Mouse (Mus musculus) mesoderm, embryonic 11.5 days (tissue): ENCODE results near the gene Kif6.
A peak's percentile ranks its signal among the peaks of the same experiment; 100 is the strongest.

Source experiments
- DNase-seq: peaks from one replicate; pipeline ENCODE4 v3.0.0-alpha.2; 2012; ENCODE audit warnings: low read depth, low spot score

The Kif6 gene

GRCm38 (mm10) chr17:49892390-49892789 lies 277.5 kb downstream of the Kif6 start:
- no peak for DNase-seq

GRCm38 (mm10) chr17:49894471-49894870 lies 279.5 kb downstream of the Kif6 start:
- DNase-seq, result no peak

DNA sequence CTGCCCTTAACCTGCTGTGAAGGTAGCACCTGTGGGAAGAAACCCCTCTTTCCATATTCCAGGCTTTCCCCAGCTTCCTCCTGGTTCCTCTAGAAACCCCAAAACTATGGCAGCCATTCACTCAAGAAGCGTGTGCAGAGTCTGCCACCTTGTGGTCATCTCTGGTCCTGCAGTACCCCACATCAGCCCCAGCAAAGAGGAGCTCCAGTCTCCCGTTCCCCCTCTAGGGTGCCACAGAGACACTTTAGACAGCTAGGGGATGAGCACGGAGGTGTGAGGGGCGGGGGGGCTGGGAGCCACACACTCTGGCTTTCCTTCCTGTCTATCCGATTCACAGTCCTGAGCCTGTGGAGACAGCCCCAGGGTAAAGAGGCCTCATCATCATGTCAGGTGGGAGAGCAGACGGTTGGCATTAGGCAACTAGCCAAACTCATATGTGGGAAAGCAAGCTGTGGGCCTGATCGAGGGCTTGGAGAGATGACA lies 284.0 kb downstream of the Kif6 start:
- DNase-seq, result peak; percentile 87

DNA sequence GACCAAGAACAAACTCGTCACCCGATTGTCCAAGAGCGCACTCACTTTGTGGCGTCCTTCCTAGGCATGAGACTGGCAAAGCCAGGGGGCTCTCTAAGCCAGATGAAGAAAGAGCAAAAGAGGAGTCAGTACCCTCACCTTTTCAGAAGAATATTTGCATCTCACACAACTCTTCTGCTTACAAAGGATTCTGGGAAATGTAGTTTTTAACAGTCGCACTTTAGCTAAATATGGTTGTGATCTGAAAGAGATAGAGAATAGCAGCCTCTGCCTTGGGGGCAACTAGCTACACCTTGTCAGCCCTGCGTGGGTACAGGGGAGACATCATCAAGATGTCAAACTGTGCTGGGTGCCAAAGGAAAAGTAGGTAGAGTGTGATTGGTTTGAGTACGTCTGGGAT lies 287.7 kb downstream of the Kif6 start:
- no peak for DNase-seq

GRCm38 (mm10) chr17:49923429-49923828 lies 308.5 kb downstream of the Kif6 start:
- no peak for DNase-seq

GRCm38 (mm10) chr17:49927611-49928010 lies 312.7 kb downstream of the Kif6 start:
- no peak for DNase-seq

GRCm38 (mm10) chr17:49933806-49934205 lies 318.9 kb downstream of the Kif6 start:
- DNase-seq, result no peak

GRCm38 (mm10) chr17:49934586-49934985 lies 319.6 kb downstream of the Kif6 start:
- no peak for DNase-seq

- DNase-seq, result peak; percentile 82
These were observed 320.8 kb downstream of the Kif6 start for GRCm38 (mm10) chr17:49935602-49936205.

- DNase-seq, result no peak
These were observed 321.3 kb downstream of the Kif6 start for GRCm38 (mm10) chr17:49936214-49936613.

- no peak for DNase-seq
These were observed 324.2 kb downstream of the Kif6 start for GRCm38 (mm10) chr17:49939146-49939545.

DNA sequence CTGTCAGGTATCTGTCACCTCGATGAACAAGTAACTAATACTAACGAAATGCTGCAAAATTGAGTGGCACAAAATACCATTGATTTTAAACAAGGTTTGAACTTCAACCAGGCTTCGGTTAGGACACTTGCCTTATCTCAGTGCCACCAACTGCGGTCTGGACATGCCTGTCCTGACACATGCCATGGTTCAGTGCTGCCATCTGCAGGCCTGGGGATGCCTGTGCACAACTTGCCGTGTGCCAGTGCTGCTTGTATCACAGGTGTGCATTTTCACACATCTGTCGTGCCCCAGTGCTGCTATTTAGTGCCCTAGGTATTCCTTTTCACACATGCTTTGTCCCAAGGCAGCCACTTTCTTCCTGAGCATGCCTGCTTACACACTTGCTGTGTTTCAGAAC lies 327.7 kb downstream of the Kif6 start:
- peak; percentile 36 for DNase-seq

DNA sequence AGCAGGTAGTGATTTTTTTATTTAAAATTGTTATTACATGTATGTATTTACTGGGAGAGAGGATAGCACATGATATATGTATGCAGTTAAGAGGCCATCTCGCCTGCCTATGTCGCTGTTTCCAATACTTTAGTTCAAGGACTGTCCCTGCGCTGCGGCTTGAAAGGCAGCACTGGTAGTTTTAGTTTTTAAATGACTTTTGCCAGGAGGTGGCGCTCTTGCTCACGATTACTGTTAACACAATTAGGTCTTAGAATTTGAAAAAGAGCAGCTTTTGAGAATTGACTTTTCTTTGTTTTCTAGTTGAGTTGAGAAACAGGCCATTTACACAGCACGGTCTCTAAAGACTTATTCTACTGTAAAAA lies 336.5 kb downstream of the Kif6 start:
- peak; percentile 82 for DNase-seq

DNA sequence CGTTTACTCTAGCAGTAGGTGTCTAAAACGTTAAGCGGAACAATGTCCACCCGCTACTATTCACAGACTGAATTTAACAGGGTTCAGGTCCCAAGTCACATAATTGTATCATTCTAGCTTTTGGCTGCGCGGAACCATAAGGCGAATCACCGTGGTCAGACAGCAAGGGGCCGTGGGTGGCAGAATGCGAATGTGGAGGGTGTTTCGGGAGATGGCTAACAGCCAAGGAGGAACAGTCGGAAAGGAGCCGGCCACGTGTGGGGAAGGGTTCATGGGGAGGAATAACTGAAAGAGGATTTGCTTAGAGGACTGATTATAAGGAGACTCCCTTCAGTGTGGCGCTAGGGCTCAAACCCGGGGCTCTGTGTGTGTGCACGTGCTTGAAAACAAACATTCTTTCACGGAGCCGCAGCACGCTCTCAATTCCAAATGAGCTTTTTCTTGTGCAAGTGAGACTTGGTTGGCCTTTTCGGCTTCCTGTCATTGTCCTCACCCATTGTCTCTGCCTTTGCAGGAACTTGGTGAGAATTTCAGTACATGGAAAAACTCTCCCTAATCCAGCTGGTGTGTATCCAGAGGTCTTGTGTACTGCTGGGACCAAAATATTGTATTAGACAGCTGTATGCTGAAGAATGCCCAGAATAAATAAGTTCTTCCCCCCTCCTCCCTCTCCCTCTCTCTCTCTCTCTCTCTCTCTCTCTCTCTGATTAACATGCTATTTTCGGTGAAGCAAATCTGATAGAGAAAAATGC lies 337.1 kb downstream of the Kif6 start:
- peak; percentile 7 for DNase-seq

- no peak for DNase-seq
These were observed 344.1 kb downstream of the Kif6 start for GRCm38 (mm10) chr17:49959021-49959420.
